Mouse (Mus musculus) brain, embryonic 14.5 days (tissue): Measurements from ENCODE around the gene Ptprk. TPM values are rescaled to one million over a fixed set of nuclear protein-coding genes. Genes with fewer than 3 reads are reported as not detected.
A peak's percentile ranks its signal among the peaks of the same experiment; 100 is the strongest.

Experiments used
- DNase-seq: peaks from one replicate; pipeline ENCODE4 v3.0.0-alpha.2; 2011; ENCODE audit warnings: low read depth
- CTCF ChIP-seq: fragments of 200-500 bp; IDR thresholded peaks from 2 replicates; pipeline ENCODE4 v1.5.1; 2012; ENCODE audit warnings: inconsistent platforms, mild to moderate bottlenecking, moderate library complexity, borderline replicate concordance; ENCODE audit not compliant: insufficient read depth, insufficient read length; ENCODE audit errors: extremely low read depth
- POLR2A ChIP-seq: fragments of 200-500 bp; IDR thresholded peaks from 2 replicates; pipeline ENCODE4 v1.6.1; 2012; ENCODE audit warnings: mild to moderate bottlenecking, inconsistent platforms, borderline replicate concordance; ENCODE audit not compliant: poor library complexity, insufficient read depth, insufficient read length, severe bottlenecking; ENCODE audit errors: extremely low read depth
- polyA plus RNA-seq: library from polyadenylated mRNA; depleted of rRNA; stranded (reverse); fragments of >200 nt; gene quantifications from 2 replicates; pipeline ENCODE4 v1.2.3, GENCODE M21; 2012

The Ptprk gene
- polyA plus RNA-seq, 1 experiment = 30.8 TPM

DNA sequence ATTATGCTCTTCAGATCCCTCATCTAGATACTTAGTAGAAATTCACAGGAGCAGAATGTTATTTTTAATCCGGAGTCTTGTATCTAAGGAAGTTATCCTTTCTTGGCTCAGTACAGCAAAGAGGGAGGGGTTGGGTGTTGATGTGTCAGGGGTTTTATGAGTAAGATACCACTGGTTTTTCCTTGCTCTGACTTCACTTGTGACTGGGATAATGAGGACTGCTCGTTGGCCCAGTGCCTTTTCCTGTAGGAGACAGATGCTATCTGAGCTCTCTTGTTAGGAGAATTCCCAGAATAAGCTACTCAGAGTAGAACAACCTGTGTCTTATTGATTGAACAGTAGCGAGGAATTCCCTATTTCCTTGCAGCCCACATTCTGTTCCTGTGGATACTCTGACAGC, 39.3 kb downstream of the Ptprk start:
- no peak for TF ChIP-seq CTCF
- TF ChIP-seq POLR2A = no peak
- DNase-seq = peak; percentile 60

DNA sequence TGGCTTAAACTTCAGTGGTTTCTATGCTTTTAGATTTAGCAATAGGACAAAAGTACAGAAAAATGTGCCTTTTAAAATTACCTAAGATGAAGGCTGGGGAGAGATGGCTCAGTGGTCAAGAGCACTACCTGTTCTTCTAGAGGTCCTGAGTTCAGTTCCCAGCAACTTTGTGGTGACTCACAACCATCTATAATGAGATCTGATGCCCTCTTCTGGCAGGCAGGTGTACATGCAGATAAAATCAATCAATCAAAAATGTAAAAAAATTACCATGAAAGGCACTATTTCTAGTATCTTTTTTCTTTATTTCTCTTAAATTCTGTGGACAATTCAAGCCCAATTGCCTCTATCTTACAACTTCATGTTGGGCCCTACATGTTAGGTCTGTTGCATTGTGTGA, 42.4 kb downstream of the Ptprk start:
- no peak for TF ChIP-seq CTCF
- no peak for TF ChIP-seq POLR2A
- no peak for DNase-seq

DNA sequence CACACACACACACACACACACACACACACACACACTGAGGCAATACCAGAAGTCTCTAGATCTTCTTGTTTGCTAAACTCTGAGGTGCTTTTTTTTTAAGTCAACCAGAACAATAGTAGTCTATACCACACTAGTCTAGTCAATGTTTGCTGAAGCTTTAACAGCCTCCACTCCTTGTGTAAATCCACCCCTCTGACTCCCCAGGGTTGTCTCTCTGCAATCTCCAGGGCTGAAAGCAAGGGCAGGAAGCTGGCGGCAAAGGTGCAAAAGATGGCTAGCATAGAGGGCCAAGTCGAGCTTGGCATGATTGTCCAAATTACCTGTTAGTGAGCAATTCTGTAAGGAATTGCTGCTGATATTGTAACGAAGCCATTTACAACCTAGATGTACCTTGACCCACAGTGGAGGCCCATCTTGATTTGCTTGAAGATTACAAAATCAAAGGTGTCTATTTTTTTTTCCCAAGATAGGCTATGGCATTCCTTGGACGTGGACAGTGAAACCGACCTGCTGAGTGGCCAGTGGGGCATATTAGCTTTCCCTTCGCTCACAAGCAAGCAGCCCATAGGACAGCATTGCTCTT, 44.3 kb downstream of the Ptprk start:
- TF ChIP-seq CTCF = no peak
- TF ChIP-seq POLR2A = no peak
- no peak for DNase-seq

DNA sequence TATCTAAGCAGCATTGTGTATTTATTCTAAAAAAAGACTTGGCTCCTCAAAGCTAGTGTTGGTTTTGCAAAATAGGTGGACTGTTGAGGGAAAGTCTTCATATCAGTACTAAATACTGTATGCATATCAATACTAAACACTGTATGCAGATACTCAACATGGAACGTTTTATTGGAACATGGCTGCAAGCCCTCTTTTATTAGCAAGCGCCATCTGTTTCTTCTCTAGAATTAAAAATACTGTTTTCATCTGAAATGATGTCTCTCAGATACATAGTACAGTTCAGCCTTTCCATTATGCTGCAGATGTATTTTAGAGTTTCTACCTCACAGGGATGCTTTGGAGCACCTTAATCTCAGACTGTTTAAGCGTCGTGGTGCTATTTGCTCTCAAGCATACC, 49.3 kb downstream of the Ptprk start:
- TF ChIP-seq CTCF (no peak), POLR2A (no peak)
- no peak for DNase-seq

DNA sequence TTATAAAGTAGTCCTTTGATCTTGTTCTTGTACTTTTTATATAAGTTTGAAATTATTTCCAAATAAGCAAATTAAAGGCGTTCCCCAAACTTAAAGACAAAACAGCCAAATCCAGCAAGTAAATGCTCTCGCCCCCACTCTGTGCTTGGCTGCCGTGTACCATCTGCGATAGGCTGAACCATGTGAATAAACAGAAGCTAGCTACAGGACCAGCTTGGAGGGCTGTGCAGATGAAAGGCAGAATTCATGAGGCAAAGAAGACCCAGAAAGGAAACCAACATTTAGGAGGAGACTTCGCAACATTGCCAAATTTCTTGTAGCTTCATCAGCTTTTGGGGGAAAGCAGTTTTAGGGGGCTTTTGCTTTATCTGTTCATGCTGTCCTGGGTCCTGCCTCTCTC, 53.4 kb downstream of the Ptprk start:
- DNase-seq = peak; percentile 46
- TF ChIP-seq CTCF = no peak
- no peak for TF ChIP-seq POLR2A

DNA sequence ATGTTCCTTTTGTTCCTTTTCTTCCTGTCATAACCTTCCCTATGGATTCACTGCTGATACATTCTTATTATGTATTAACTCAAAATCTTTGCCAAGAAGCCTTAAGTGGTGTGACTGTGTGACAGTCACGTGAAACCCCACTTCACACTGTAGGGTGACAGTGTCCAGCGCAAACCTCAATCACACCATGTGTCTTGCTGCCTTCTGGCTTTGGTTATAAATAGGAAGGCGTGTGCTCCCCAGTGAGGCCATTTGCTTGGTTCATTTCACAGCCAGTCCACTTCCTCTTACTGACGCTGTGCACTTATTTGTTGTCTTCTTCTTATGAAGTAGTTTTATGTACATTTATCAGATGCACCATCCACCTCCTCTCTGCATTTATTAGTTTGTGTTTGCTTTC, 53.8 kb downstream of the Ptprk start:
- TF ChIP-seq CTCF (no peak), POLR2A (no peak)
- DNase-seq = peak; percentile 35

DNA sequence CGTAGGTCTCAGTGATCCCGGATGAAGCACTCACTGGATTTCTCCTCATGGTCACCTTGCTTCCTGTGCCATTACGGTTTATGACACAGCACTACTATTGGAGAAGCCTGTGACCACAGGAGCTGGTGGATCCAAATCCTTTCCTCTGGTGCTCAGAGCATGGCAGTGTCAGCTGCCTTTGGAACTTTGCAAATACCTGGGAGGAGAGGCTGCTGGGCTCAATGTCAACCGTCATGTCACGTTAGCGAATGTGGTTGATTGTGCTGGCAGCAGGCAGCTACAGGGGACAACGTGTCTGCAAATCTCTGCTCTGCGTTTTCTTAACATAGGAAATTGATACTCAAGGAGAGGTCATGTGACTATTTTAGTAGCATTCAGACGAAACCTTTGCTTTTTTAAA, 55.8 kb downstream of the Ptprk start:
- TF ChIP-seq CTCF (no peak), POLR2A (no peak)
- DNase-seq = no peak

DNA sequence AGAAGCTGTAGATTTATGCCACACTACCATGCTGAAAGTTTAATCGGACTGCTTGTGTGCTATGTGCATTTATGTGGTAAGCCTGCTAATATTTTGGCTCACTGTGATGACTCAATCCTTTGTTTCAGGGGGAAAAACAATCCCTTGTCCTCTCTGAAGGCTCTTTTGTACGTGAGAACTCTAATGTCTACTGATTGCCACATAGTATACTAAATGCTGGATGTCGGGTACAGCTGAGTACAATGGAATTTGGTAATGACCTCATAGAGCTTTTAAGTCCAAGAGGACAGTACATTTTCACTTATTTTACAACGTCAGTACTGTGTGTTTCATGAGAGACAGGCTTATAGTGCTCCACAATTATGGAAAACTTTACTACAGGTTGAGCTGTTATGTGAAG, 59.1 kb downstream of the Ptprk start:
- no peak for DNase-seq
- TF ChIP-seq POLR2A = no peak
- no peak for TF ChIP-seq CTCF

DNA sequence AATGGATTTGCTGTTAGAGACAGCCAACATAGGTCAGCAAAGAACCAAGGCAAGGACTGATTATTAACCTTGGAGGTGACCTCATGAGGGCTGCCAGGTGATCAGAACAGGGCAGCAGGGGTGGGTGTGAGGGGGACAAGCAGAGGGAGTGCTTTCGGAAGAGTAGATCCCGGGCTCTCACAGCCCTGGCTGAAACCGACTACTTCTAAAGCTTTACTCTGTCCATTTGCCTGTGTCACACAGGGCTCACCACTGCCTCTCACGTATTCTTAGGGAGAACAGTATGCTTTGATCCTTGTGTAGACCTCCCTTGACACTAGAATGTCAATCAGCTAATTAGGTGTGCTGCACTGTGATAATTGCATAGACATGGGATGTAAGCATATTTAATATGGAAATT, 63.8 kb downstream of the Ptprk start:
- DNase-seq = no peak
- TF ChIP-seq POLR2A (no peak), CTCF (no peak)

DNA sequence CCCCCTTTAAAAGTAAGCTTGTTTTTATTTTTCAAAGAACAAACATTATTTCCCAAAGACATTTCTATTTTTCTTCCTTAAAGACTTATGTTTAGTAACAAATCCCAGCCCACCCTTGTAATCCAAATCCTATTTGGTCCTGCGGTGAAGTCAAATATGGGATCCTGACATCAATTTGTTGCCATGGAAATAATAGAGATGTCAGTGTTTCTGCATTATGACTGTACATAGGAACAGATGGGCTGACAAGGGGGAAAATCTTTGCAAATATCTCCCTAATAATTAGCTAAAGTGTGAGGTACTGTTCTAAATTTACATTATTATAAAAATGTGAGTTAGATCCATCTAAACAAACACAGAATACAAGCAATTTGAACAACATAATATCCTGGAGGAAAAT, 69.8 kb downstream of the Ptprk start:
- TF ChIP-seq CTCF (no peak), POLR2A (no peak)
- peak; percentile 67 for DNase-seq

DNA sequence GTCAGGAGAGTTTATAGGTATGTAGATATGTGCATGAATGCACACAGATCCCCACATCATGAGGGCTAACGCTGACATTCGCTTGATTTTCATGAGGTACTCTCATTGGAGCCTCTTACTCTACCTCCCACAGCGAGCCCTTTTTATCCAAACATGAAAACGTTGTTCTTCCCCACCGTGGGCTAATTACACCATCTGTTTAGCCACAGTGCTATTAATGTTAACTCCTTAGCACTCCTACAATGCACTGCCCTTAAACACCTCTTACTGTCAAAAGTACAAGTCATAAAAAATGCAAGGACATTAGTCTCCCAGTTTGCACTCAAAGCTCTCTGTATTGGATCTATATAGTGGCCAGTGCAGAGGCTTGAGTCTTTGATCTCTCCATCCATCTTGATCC, 70.7 kb downstream of the Ptprk start:
- peak; percentile 47 for DNase-seq

DNA sequence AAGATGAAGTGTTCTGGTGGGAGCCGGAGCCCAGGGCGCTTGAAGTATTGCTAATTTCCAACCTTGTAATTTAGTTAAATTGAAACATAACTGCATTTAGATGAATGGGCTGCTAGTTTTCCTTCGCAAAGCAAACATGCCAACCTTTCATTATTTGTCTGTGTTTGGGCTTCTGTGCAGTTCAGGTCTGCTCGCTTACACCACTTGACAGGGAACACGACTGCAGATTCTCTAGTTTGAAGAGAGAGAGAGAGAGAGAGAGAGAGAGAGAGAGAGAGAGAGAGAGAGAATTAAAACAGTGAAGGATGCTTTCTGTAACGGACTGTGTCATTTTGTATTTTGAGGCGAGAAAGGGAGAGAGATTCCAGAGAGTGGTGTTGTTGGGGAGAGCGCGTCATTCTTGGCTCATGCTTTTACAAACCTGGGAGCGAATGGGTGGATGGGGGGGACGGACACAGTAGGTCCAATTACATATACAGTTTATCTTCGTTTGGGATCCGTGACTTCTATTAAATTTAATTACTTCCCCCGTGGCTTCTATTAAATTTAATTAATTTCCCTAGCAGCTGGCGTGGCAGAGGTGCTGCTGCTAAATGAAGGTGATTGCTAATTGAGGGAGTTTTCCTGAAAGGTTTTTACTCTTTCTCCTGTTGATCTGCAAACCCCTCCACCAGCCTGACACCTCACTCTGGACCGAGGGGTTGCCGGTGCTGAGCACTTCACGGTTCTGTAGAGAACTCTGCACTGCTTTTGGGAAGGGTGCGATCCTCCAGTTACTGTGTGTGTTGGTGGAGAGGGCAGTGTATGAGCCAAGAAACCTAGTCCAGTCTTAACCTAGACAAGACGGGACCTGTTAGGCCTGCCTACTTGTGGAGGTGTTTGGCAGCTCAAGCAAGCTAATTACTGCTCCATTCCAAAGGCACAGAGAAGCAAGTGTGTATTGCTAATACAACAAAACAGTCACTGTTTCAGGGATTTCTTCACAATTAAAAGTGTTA, 81.4 kb downstream of the Ptprk start:
- peak; percentile 78 for DNase-seq
- no peak for TF ChIP-seq POLR2A
- TF ChIP-seq CTCF = no peak

More for the DNA sequence above, 70.7 kb downstream of the Ptprk start:
- TF ChIP-seq CTCF (no peak), POLR2A (no peak)

DNA sequence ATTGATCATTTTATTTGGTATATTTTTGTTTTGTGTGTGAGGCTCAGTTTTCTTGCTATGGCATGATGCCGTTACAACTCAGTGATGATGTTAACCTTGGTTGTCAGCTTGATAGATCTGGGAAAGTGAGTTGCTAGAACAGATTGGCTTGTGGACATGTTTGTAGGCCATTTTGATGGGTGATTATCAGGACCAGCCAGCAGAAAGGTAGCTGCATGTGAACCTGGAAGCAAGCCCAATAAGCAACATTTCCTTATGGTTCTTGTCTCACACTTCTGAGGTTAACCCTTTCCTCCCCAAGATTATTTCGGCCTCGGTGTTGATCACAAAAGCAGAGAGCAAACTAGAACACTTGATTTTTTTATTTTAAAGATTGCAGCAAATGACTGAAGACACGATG, 85.1 kb downstream of the Ptprk start:
- TF ChIP-seq POLR2A (no peak), CTCF (no peak)
- DNase-seq = peak; percentile 85
